Mouse (Mus musculus) liver, postnatal 0 days (tissue): Measurements from ENCODE around the gene Safb.

Source experiments
- CTCF ChIP-seq: sonication (generic); IDR thresholded peaks from 2 replicates; pipeline ENCODE4 v1.5.1; 2016; ENCODE audit warnings: antibody characterized with exemption, low read depth
- EP300 ChIP-seq: IDR thresholded peaks from 2 replicates; pipeline ENCODE4 v1.6.1; 2016; ENCODE audit warnings: antibody characterized with exemption, low read depth, mild to moderate bottlenecking

DNA sequence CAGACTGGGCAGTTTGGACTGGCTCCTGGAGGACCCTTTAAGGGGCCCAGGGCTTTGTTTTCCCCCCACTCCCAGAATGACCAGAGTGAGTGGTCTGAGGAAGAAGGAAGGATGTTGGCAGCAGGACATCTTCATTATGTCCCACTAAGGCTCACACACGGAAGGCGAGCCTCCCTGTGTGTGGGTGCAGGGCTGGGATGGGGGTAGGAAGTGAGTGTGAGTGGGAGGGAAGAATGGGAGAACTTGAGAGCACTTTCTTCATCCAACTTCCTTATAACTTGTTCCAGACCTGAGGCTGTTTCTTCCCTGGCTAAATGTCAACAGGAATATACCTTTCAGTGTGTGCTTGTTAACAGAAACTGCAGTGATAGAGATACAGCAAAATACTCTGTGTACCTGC is 26.7 kb downstream of the Safb start:
- TF ChIP-seq CTCF: no peak
- TF ChIP-seq EP300: no peak
